Mouse (Mus musculus) liver, embryonic 16.5 days (tissue): ENCODE measurements around the gene Dcakd. TPM values are rescaled to one million over a fixed set of nuclear protein-coding genes. Genes with fewer than 3 reads are reported as not detected.

Experiments used
- ATAC-seq: fragments of 200-750 bp; cut with Nextera tagmentation; 2 replicates; pipeline ENCODE4 v1.8.0; 2017; ENCODE audit warnings: low read depth, mild to moderate bottlenecking, moderate number of reproducible peaks, moderate library complexity
- H3K27ac ChIP-seq: fragments of 300-500 bp; sonication (generic); 2 replicates; pipeline ENCODE4 v1.5.1; 2014; ENCODE audit warnings: mild to moderate bottlenecking, low read length
- H3K27me3 ChIP-seq: fragments of 300-500 bp; sonication (generic); 2 replicates; pipeline ENCODE4 v1.6.1; 2014; ENCODE audit warnings: low read depth, low read length, mixed read lengths; ENCODE audit not compliant: control insufficient read depth, insufficient read depth
- H3K36me3 ChIP-seq: fragments of 300-500 bp; sonication (generic); 2 replicates; pipeline ENCODE4 v1.6.1; 2014; ENCODE audit warnings: mild to moderate bottlenecking; ENCODE audit not compliant: control insufficient read depth, insufficient read depth
- H3K4me1 ChIP-seq: fragments of 300-500 bp; sonication (generic); 2 replicates; pipeline ENCODE4 v1.6.1; 2014; ENCODE audit warnings: low read depth, low read length, mixed read lengths; ENCODE audit not compliant: control insufficient read depth
- H3K4me2 ChIP-seq: fragments of 300-500 bp; sonication (generic); 2 replicates; pipeline ENCODE4 v1.6.1; 2014; ENCODE audit warnings: low read depth, low read length, mixed read lengths
- H3K4me3 ChIP-seq: fragments of 300-500 bp; sonication (generic); 2 replicates; pipeline ENCODE4 v1.5.1; 2014; ENCODE audit warnings: low read depth, mild to moderate bottlenecking, low read length
- H3K9ac ChIP-seq: fragments of 300-500 bp; sonication (generic); 2 replicates; pipeline ENCODE4 v1.6.1; 2014; ENCODE audit warnings: low read depth, low read length
- H3K9me3 ChIP-seq: fragments of 300-500 bp; sonication (generic); replicated peaks from 2 replicates; pipeline ENCODE4 v1.6.1; 2016; ENCODE audit warnings: low read length; ENCODE audit not compliant: control insufficient read depth
- WGBS: fragments of 180-500 bp; shearing (Covaris S2); extraction: QIAGEN DNeasy Blood & Tissue Kit; methylation state at CpG from one replicate; pipeline ENCODE4 v1.1.7; 2014; ENCODE audit not compliant: insufficient replicate concordance; 5-methylcytosine and 5-hydroxymethylcytosine counted together
- polyA plus RNA-seq: library from polyadenylated mRNA; unstranded; fragments of >200 nt; fragmentation: Nextera tagmentation; extraction: Ambion mirVana; gene quantifications from 2 replicates; pipeline ENCODE4 v1.2.1, GENCODE M21; 2015

The Dcakd gene
- polyA plus RNA-seq, 1 experiment from 2014 or later: 29.0 TPM

- Histone ChIP-seq H3K4me1 (no peaks in the 10 kb centered on the region; the same call in 1 of the 2 replicates), H3K9ac (no peak overlapping the region), H3K27ac (no peak overlapping the region), H3K4me2 (no peak overlapping the region), H3K36me3 (peaks cover 40% of the 10 kb centered on the region), H3K9me3 (no peaks in the 10 kb centered on the region), H3K4me3 (no peak overlapping the region), H3K27me3 (no peaks in the 10 kb centered on the region)
- no peak for ATAC-seq
- 80% methylated on average over 6 of the region's 6 CpGs for WGBS
Measured at GRCm38 (mm10) chr11:103052078-103052477, 23.9 kb upstream of the Dcakd start.

- H3K9me3 ChIP-seq: no peaks in the 10 kb centered on the region
- H3K27me3 ChIP-seq: no peaks in the 10 kb centered on the region
- H3K4me1 ChIP-seq: no peaks in the 10 kb centered on the region; the same call in 1 of the 2 replicates
- no peak overlapping the region for H3K4me2 ChIP-seq
- H3K36me3 ChIP-seq: peaks cover 37% of the 10 kb centered on the region
- H3K4me3 ChIP-seq: no peak overlapping the region
- no peak overlapping the region for H3K27ac ChIP-seq
- WGBS: 67% methylated on average over 8 of the region's 8 CpGs
- ATAC-seq: no peak; the same call in 1 of the 2 replicates
- H3K9ac ChIP-seq: no peak overlapping the region
Measured at GRCm38 (mm10) chr11:103051249-103051691, 23.1 kb upstream of the Dcakd start.

GRCm38 (mm10) chr11:103050153-103050552 lies 22.0 kb upstream of the Dcakd start:
- H3K4me2 ChIP-seq: no peak overlapping the region
- H3K4me1 ChIP-seq: no peaks in the 10 kb centered on the region; the same call in 1 of the 2 replicates
- no peak for ATAC-seq
- H3K9me3 ChIP-seq: no peaks in the 10 kb centered on the region
- H3K4me3 ChIP-seq: no peak overlapping the region
- H3K27ac ChIP-seq: no peak overlapping the region
- WGBS: 90% methylated on average over 9 of the region's 9 CpGs
- H3K27me3 ChIP-seq: no peaks in the 10 kb centered on the region
- H3K9ac ChIP-seq: no peak overlapping the region
- peaks cover 39% of the 10 kb centered on the region for H3K36me3 ChIP-seq

GRCm38 (mm10) chr11:103049611-103050010 lies 21.5 kb upstream of the Dcakd start:
- H3K4me2 ChIP-seq: no peak overlapping the region
- no peaks in the 10 kb centered on the region for H3K9me3 ChIP-seq
- H3K27ac ChIP-seq: no peak overlapping the region
- no peak overlapping the region for H3K9ac ChIP-seq
- 80% methylated on average over 5 of the region's 5 CpGs for WGBS
- peaks cover 42% of the 10 kb centered on the region for H3K36me3 ChIP-seq
- H3K4me1 ChIP-seq: no peaks in the 10 kb centered on the region; the same call in 1 of the 2 replicates
- no peak for ATAC-seq
- no peak overlapping the region for H3K4me3 ChIP-seq
- no peaks in the 10 kb centered on the region for H3K27me3 ChIP-seq

GRCm38 (mm10) chr11:103046286-103046685 lies 18.2 kb upstream of the Dcakd start:
- Histone ChIP-seq H3K4me3 (no peak overlapping the region), H3K36me3 (peaks cover 39% of the 10 kb centered on the region), H3K9me3 (no peaks in the 10 kb centered on the region), H3K9ac (no peak overlapping the region), H3K27me3 (no peaks in the 10 kb centered on the region), H3K4me2 (no peak overlapping the region), H3K4me1 (no peaks in the 10 kb centered on the region; the same call in 1 of the 2 replicates), H3K27ac (no peak overlapping the region)
- 80% methylated on average over 8 of the region's 8 CpGs for WGBS
- no peak for ATAC-seq

- ATAC-seq: no peak
- no peak overlapping the region for H3K4me2 ChIP-seq
- H3K36me3 ChIP-seq: peaks cover 30% of the 10 kb centered on the region
- H3K9me3 ChIP-seq: no peaks in the 10 kb centered on the region
- no peaks in the 10 kb centered on the region for H3K27me3 ChIP-seq
- no peak overlapping the region for H3K4me3 ChIP-seq
- H3K9ac ChIP-seq: no peak overlapping the region
- H3K4me1 ChIP-seq: no peaks in the 10 kb centered on the region
- 89% methylated on average over 3 of the region's 3 CpGs for WGBS
- H3K27ac ChIP-seq: no peak overlapping the region
Measured at GRCm38 (mm10) chr11:103043982-103044381, 15.8 kb upstream of the Dcakd start.

- Histone ChIP-seq H3K9ac (no peak overlapping the region), H3K4me2 (no peak overlapping the region), H3K27ac (no peak overlapping the region), H3K36me3 (peaks cover 30% of the 10 kb centered on the region), H3K4me1 (no peaks in the 10 kb centered on the region), H3K4me3 (no peak overlapping the region), H3K27me3 (no peaks in the 10 kb centered on the region), H3K9me3 (no peaks in the 10 kb centered on the region)
- WGBS: 78% methylated on average over 4 of the region's 4 CpGs
- no peak for ATAC-seq
Measured at GRCm38 (mm10) chr11:103042828-103043227, 14.7 kb upstream of the Dcakd start.

GRCm38 (mm10) chr11:103038037-103038436 lies 9.9 kb upstream of the Dcakd start:
- Histone ChIP-seq H3K36me3 (no peaks in the 10 kb centered on the region; the same call in none of the 2 replicates), H3K9me3 (no peaks in the 10 kb centered on the region), H3K27ac (no peak overlapping the region), H3K4me1 (no peaks in the 10 kb centered on the region), H3K4me3 (no peak overlapping the region), H3K9ac (no peak overlapping the region), H3K27me3 (no peaks in the 10 kb centered on the region), H3K4me2 (no peak overlapping the region)
- ATAC-seq: no peak
- WGBS: 65% methylated on average over 6 of the region's 6 CpGs

GRCm38 (mm10) chr11:103036881-103037465 lies 8.8 kb upstream of the Dcakd start:
- no peak overlapping the region for H3K4me2 ChIP-seq
- WGBS: 77% methylated on average over 8 of the region's 8 CpGs
- H3K9ac ChIP-seq: no peak overlapping the region
- H3K4me1 ChIP-seq: no peaks in the 10 kb centered on the region
- H3K4me3 ChIP-seq: no peak overlapping the region
- H3K27me3 ChIP-seq: no peaks in the 10 kb centered on the region
- H3K27ac ChIP-seq: no peak overlapping the region
- no peak for ATAC-seq
- H3K36me3 ChIP-seq: no peaks in the 10 kb centered on the region; the same call in 1 of the 2 replicates
- no peaks in the 10 kb centered on the region for H3K9me3 ChIP-seq
